Mouse (Mus musculus) CH12F3 (cell line): ENCODE results near the gene 9930104L06Rik.

ENCODE experiments used
- in situ Hi-C: fragments of 300-500 bp; cut with MboI; formaldehyde crosslinking; loops from 2 replicates; pipeline ENCODE4 v1.14.3; 2020; ENCODE audit warnings: low sequenced_read_pairs

9930104L06Rik gene

GRCm38 (mm10) chr4:124959062-124959461 lies 22.2 kb downstream of the 9930104L06Rik start:
- in situ Hi-C loops = no loop called here

DNA sequence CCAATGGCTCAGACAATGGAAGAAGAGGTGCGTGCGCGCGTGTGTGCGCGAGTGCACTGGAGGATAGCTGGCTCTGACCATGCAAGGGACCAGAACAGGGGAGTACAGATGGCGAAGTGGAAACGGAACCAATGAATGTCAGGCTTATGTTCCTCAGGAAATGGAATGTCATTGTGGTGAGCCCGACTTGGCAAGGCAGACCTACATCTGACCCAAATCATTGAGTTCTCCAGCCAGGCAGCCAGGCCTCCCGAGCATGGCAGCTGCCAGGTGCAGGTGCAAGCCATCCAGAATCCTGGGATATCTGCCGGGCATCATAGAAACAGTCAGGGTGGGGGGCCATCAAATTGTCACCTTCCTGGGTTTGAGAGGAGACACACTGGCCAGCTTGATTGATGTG lies 24.1 kb downstream of the 9930104L06Rik start:
- in situ Hi-C loops = no loop called here

GRCm38 (mm10) chr4:124962576-124962975 lies 25.7 kb downstream of the 9930104L06Rik start:
- in situ Hi-C loops = no loop called here

- in situ Hi-C loops = no loop called here
These were observed 28.2 kb downstream of the 9930104L06Rik start for GRCm38 (mm10) chr4:124964912-124965599.

GRCm38 (mm10) chr4:124968711-124969110 lies 31.9 kb downstream of the 9930104L06Rik start:
- in situ Hi-C loops = no loop called here

GRCm38 (mm10) chr4:124969219-124969848 lies 32.5 kb downstream of the 9930104L06Rik start:
- in situ Hi-C loops = no loop called here

GRCm38 (mm10) chr4:124970194-124970593 lies 33.3 kb downstream of the 9930104L06Rik start:
- in situ Hi-C loops = no loop called here

- in situ Hi-C loops = no loop called here
These were observed 33.8 kb downstream of the 9930104L06Rik start for GRCm38 (mm10) chr4:124970677-124971076.

- in situ Hi-C loops = no loop called here
These were observed 34.2 kb downstream of the 9930104L06Rik start for GRCm38 (mm10) chr4:124971094-124971493.

DNA sequence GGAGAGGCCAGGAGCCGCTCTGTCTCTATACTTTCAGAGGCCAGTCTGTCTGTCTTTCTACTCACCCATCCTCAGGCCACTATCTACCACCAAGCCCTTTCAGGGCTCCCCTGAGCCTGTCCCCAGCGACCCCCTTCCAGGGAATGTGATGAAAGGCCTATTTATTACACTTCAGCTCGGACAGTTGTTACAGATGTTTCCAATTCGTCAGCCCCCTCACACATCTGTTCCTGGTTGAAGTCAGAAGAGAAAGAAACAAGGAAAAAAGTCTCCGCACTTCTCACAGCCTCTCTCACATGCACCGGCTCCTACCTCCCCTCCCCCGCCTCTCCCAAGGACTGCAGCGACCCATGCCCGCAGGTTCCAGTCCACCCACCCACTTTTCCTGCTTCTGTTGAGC lies 35.5 kb downstream of the 9930104L06Rik start:
- in situ Hi-C loops = no loop called here

- in situ Hi-C loops = no loop called here
These were observed 36.4 kb downstream of the 9930104L06Rik start for GRCm38 (mm10) chr4:124973296-124973695.

DNA sequence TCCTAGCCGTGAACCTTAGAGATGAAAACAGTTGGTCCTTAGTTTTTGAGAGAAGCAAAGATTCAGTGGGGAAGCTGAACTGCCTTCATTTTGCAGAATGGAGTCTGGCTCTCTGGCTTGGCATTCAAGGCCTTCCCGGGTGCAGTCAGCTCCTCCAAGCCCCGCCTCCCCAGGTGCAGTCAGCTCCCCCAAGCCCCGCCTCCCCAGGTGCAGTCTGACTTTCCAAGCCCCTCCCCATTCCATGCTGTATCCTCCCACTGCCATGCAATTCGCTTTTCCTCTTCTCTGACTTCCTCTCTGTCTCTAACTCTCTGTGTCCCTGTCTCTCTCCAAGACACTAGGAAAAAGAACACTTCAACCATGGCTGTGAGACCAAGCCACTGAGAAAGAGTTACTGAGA lies 41.4 kb downstream of the 9930104L06Rik start:
- in situ Hi-C loops = no loop called here

DNA sequence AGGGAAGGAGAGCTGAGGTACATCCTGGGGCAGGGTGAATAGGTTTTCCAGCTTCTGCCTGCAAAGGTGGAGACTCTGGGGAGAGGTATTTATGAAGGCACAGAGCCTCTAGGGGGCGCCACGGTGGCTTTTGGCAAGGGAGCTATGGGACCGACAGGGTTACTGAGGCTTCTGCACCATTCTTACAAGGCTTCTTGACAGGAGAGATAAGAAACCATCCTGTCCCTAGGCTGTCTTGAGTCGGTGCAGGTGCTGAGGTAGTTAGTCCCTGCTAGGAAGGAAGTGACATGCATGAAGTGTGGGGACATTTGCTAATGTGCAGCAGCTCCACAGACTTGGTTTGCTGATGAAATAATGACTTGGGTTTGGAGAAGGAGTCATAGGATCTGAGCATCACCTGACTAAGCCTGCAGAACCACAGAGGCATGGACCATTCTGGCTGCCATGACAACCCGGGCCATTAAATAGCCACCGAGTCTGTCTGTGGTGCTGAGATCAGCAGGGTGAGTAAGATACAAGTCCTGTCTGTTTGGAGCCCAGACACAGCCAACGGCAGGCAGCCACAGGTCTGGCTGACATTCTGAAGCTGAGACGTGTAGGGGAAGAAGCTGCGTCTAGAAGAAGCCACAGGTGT lies 47.2 kb downstream of the 9930104L06Rik start:
- in situ Hi-C loops = no loop called here

DNA sequence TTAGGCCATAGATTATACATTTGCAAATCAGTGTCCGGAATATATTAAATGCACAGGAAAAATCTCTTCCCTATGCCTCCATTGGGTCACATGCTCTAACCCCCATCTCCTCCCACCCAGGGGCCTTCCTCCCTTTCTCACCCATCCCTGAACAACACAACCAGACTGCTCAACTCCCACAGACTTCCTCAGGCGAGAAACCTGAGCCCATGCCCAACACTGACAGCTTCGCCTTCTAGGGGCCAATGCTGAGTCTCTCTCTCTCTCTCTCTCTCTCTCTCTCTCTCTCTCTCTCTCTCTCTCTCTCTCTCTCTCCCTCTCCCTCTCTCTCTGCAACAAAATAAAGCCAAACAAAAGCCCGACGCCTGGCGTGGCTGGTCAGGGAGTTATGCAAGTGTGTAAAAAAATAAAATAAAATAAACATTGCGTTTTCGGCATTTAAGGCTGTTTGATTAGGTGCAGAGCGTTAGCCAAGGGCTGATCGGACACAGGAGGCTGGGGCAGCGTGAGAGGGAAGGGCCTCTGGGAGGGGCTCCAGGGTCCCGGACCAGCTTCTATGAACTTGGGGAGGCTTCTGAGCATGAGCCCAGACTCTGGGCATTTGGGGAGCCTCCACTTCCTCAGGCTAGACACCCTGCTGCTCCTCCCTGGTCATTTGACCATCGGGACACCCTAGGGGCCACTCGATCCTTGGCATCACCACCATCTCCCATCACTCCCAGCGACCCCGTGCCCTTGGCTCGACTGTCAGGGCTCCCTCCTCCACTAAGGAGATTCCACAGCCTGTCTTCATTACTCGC lies 48.2 kb downstream of the 9930104L06Rik start:
- in situ Hi-C loops = no loop called here

DNA sequence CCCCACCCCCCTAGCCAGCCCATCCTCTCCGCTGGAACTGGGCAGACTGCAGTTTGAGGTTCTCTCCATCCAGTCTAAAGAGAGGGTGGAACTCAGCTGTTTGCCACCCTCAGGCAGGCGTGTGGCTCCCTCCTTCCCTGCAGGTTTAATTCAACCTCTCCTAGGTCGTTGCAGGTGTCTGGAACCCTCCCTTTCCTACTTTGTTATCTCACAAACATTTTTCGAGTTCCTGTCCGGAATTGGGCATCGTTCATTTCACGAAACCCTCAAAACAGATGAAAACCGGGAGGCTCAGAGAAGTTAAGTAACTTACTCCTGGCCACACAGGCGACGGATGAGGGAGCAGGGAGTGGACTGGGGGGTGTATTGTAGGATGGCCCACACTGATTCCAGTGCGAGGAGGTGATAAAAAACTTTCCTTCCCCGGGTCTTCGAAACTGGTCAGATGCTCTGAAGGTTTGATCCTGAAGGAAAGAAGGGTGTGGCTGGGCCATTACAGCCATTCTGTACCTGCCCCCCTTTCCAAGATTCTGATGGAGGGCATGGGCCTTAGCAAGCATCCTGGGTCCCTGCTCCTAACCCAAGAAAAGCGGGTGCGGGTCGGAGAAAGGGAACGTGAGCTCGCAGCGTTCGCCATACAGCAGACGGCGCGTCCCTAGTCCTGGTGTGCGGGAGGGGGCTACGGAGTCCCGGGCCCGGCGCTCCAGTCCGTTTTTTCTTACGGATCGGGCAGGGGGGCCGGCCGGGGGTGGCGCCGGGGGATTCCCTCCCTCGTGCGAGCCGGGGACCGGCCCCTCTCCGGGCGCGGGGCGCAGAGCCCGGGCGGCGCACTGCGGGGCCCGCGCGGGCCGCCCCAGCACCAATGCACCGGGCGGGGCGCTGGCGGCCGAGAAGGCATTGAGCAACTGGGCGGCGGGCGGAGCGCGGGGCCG lies 49.1 kb downstream of the 9930104L06Rik start, which contains the start of gene Rspo1:
Gene Rspo1, plus strand, starts transcription at position 760 of the 932 bp plus-strand sequence.
- in situ Hi-C loops = no loop called here

DNA sequence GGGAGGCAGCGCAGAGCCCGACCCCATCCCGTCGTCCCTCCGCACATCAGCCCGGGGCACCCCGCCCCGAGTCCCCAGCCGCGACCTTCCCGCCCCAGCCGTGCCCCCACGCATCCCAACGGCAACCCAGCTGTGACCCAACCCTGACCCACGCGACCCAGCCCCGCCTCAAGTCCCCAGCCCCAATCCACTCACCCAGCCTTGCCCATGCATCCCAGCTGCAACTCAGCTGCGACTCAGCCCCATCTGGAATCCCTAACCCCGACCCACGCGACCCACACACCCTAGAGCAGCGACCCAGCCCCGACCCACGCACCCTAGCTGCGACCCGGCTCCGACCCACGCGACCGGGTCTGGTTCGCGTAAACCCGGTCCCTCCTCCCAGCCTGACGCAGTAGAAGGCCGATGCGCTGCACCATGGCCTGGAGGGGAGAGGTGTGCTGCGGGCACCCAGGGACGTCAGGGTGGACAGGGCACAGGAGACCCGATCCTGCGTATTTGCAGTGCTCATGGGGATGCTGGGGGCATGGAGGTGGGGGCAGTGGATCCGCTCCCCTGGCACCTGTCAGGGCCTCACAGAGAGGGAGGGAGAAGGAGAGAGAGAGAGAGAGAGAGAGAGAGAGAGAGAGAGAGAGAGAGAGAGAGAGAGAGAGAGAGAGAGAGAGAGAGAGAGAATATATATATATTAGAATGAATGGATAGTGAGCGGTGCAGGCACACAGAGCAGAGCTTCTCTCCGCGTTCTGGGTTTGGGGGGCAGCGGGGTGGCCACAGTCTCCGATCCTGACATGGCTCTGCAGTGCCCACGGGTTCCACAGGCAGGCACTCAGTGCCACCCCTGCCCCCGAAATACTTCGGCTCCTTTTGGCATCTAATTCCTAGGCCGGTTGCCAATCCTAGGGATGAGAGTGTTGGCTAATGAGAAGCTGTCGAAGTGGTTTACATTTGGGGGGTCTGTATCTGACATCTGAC lies 50.2 kb downstream of the 9930104L06Rik start:
- in situ Hi-C loops = no loop called here

DNA sequence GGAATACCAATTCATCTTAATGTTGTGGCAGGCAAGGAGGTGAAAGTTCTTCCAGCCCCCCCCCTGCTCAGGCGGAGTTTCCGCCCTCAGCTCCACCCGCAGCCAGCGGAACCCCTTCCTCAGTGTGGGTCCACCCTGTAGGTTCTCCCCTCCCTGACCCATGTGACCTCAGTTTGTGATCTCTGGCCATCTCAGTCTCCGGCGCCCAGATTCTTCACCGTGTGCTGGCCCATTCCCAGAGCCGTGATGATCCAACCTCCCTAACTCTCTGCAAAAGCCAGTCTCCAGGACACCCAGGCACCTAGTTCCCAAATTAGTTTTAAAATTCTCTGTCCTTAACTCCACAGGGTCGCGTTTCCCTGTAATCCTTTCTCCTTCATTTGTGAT lies 50.9 kb downstream of the 9930104L06Rik start:
- in situ Hi-C loops = no loop called here

GRCm38 (mm10) chr4:124988382-124988781 lies 51.5 kb downstream of the 9930104L06Rik start:
- in situ Hi-C loops = no loop called here

- in situ Hi-C loops = no loop called here
These were observed 53.0 kb downstream of the 9930104L06Rik start for GRCm38 (mm10) chr4:124989787-124990253.
